Mouse (Mus musculus) limb, embryonic 10.5 days (tissue): ENCODE data around the gene Dnajc13. TPM values are rescaled to one million over a fixed set of nuclear protein-coding genes. Genes with fewer than 3 reads are reported as not detected.

Experiments
- DNase-seq: peaks from one replicate; pipeline ENCODE4 v3.0.0-alpha.2; 2017; ENCODE audit warnings: low spot score
- H3K27ac ChIP-seq: fragments of 300-500 bp; sonication (generic); 2 replicates; pipeline ENCODE4 v1.5.1; 2016; ENCODE audit warnings: mild to moderate bottlenecking
- H3K27me3 ChIP-seq: fragments of 300-500 bp; sonication (generic); 2 replicates; pipeline ENCODE4 v1.6.1; 2016; ENCODE audit warnings: low read depth, mild to moderate bottlenecking; ENCODE audit not compliant: poor library complexity, severe bottlenecking
- H3K36me3 ChIP-seq: fragments of 300-500 bp; sonication (generic); 2 replicates; pipeline ENCODE4 v1.6.1; 2016; ENCODE audit warnings: mild to moderate bottlenecking, moderate library complexity
- H3K4me1 ChIP-seq: fragments of 300-500 bp; sonication (generic); 2 replicates; pipeline ENCODE4 v1.6.1; 2016
- H3K4me3 ChIP-seq: fragments of 300-500 bp; sonication (generic); 2 replicates; pipeline ENCODE4 v1.5.1; 2016; ENCODE audit warnings: mild to moderate bottlenecking, moderate library complexity
- H3K9me3 ChIP-seq: fragments of 300-500 bp; sonication (generic); replicated peaks from 2 replicates; pipeline ENCODE4 v1.6.1; 2016; ENCODE audit warnings: mild to moderate bottlenecking
- WGBS: fragments of 180-500 bp; shearing (Covaris S2); methylation state at CpG from one replicate; pipeline ENCODE4 v1.1.7; 2016; 5-methylcytosine and 5-hydroxymethylcytosine counted together
- polyA plus RNA-seq: library from polyadenylated mRNA; unstranded; fragments of >200 nt; fragmentation: Nextera tagmentation; extraction: Ambion mirVana; gene quantifications from 2 replicates; pipeline ENCODE4 v1.2.1, GENCODE M21; 2016

Dnajc13 gene
- polyA plus RNA-seq, 1 experiment from 2014 or later = 21.8 TPM

GRCm38 (mm10) chr9:104126833-104127232 is 135.9 kb downstream of the Dnajc13 start, which contains the start of gene Ackr4:
Gene Ackr4, minus strand, starts transcription at chr9:104126933.
- Histone ChIP-seq H3K4me1 (peaks cover 17% of the 10 kb centered on the region), H3K27me3 (no peaks in the 10 kb centered on the region), H3K9me3 (no peaks in the 10 kb centered on the region), H3K27ac (no peak within 1 kb of the TSS), H3K36me3 (no peaks in the 10 kb centered on the region), H3K4me3 (no peak within 1 kb of the TSS)
- WGBS = 93% methylated on average over 3 of the region's 3 CpGs
- no peak for DNase-seq

GRCm38 (mm10) chr9:104123622-104124021 is 139.1 kb downstream of the Dnajc13 start:
- Histone ChIP-seq H3K4me3 (no peak overlapping the region), H3K4me1 (peaks cover 14% of the 10 kb centered on the region)
- 47% methylated on average over 5 of the region's 5 CpGs for WGBS

GRCm38 (mm10) chr9:104123101-104123500 is 139.6 kb downstream of the Dnajc13 start:
- H3K27ac ChIP-seq = no peak overlapping the region
- no peak overlapping the region for H3K4me3 ChIP-seq
- no peaks in the 10 kb centered on the region for H3K27me3 ChIP-seq
- H3K36me3 ChIP-seq = no peaks in the 10 kb centered on the region
- no peak for DNase-seq
- H3K4me1 ChIP-seq = peaks cover 18% of the 10 kb centered on the region
- H3K9me3 ChIP-seq = no peaks in the 10 kb centered on the region
- 70% methylated on average over 5 of the region's 5 CpGs for WGBS

More at GRCm38 (mm10) chr9:104123622-104124021, 139.1 kb downstream of the Dnajc13 start:
- no peak overlapping the region for H3K27ac ChIP-seq
- no peak for DNase-seq
- H3K9me3 ChIP-seq = no peaks in the 10 kb centered on the region
- no peaks in the 10 kb centered on the region for H3K27me3 ChIP-seq
- no peaks in the 10 kb centered on the region for H3K36me3 ChIP-seq

- Histone ChIP-seq H3K36me3 (no peaks in the 10 kb centered on the region), H3K9me3 (no peaks in the 10 kb centered on the region), H3K4me1 (no peaks in the 10 kb centered on the region), H3K27ac (no peak overlapping the region), H3K4me3 (no peak overlapping the region), H3K27me3 (no peaks in the 10 kb centered on the region)
- 96% methylated on average over 5 of the region's 5 CpGs for WGBS
- no peak for DNase-seq
Measured at GRCm38 (mm10) chr9:104109151-104109550, 153.6 kb downstream of the Dnajc13 start.

- H3K4me3 ChIP-seq = no peak overlapping the region
- 73% methylated on average over 2 of the region's 2 CpGs for WGBS
Measured at GRCm38 (mm10) chr9:104108571-104109143, 154.1 kb downstream of the Dnajc13 start.

GRCm38 (mm10) chr9:104107482-104107881 is 155.2 kb downstream of the Dnajc13 start:
- Histone ChIP-seq H3K9me3 (no peaks in the 10 kb centered on the region), H3K4me1 (no peaks in the 10 kb centered on the region), H3K27me3 (no peaks in the 10 kb centered on the region), H3K36me3 (no peaks in the 10 kb centered on the region), H3K27ac (no peak overlapping the region), H3K4me3 (no peak overlapping the region)
- 83% methylated on average over 6 of the region's 6 CpGs for WGBS
- no peak for DNase-seq

More at GRCm38 (mm10) chr9:104108571-104109143, 154.1 kb downstream of the Dnajc13 start:
- DNase-seq = no peak
- H3K9me3 ChIP-seq = no peaks in the 10 kb centered on the region
- H3K4me1 ChIP-seq = no peaks in the 10 kb centered on the region
- H3K36me3 ChIP-seq = no peaks in the 10 kb centered on the region
- no peak overlapping the region for H3K27ac ChIP-seq
- H3K27me3 ChIP-seq = no peaks in the 10 kb centered on the region

- WGBS = 88% methylated on average over 9 of the region's 9 CpGs
- Histone ChIP-seq H3K27me3 (no peaks in the 10 kb centered on the region), H3K4me1 (no peaks in the 10 kb centered on the region), H3K27ac (no peak overlapping the region), H3K4me3 (no peak overlapping the region), H3K9me3 (no peaks in the 10 kb centered on the region), H3K36me3 (no peaks in the 10 kb centered on the region)
- DNase-seq = no peak
Measured at GRCm38 (mm10) chr9:104106930-104107329, 155.8 kb downstream of the Dnajc13 start.

- Histone ChIP-seq H3K4me3 (no peak overlapping the region), H3K4me1 (no peaks in the 10 kb centered on the region), H3K36me3 (no peaks in the 10 kb centered on the region), H3K9me3 (no peaks in the 10 kb centered on the region), H3K27me3 (no peaks in the 10 kb centered on the region), H3K27ac (no peak overlapping the region)
- no peak for DNase-seq
- 91% methylated on average over 2 of the region's 2 CpGs for WGBS
Measured at GRCm38 (mm10) chr9:104104986-104105385, 157.7 kb downstream of the Dnajc13 start.

GRCm38 (mm10) chr9:104102901-104103300 is 159.8 kb downstream of the Dnajc13 start:
- H3K9me3 ChIP-seq = no peaks in the 10 kb centered on the region
- WGBS = 58% methylated on average over 2 of the region's 2 CpGs
- no peaks in the 10 kb centered on the region for H3K27me3 ChIP-seq
- no peaks in the 10 kb centered on the region for H3K36me3 ChIP-seq
- no peak overlapping the region for H3K27ac ChIP-seq
- no peak overlapping the region for H3K4me3 ChIP-seq
- no peaks in the 10 kb centered on the region for H3K4me1 ChIP-seq
- no peak for DNase-seq

- Histone ChIP-seq H3K9me3 (no peaks in the 10 kb centered on the region), H3K36me3 (no peaks in the 10 kb centered on the region), H3K4me3 (no peak overlapping the region), H3K27ac (no peak overlapping the region), H3K27me3 (no peaks in the 10 kb centered on the region), H3K4me1 (no peaks in the 10 kb centered on the region)
- no peak for DNase-seq
- WGBS = 51% methylated on average over 6 of the region's 6 CpGs
Measured at GRCm38 (mm10) chr9:104102301-104102700, 160.4 kb downstream of the Dnajc13 start.

- Histone ChIP-seq H3K27ac (no peak overlapping the region), H3K27me3 (no peaks in the 10 kb centered on the region), H3K4me3 (no peak overlapping the region), H3K36me3 (no peaks in the 10 kb centered on the region), H3K9me3 (no peaks in the 10 kb centered on the region), H3K4me1 (no peaks in the 10 kb centered on the region)
- 37% methylated on average over 3 of the region's 3 CpGs for WGBS
- no peak for DNase-seq
Measured at GRCm38 (mm10) chr9:104101458-104101857, 161.3 kb downstream of the Dnajc13 start.
